Mouse (Mus musculus): Measurements from ENCODE around the gene Asl. TPM values are rescaled to one million over a fixed set of nuclear protein-coding genes. Genes with fewer than 3 reads are reported as not detected.
"Not testable (repeated sequence)": the region's sequence is repeated elsewhere in the genome, so short reads cannot be mapped to it uniquely, and the experiment has no call there.

Asl gene
- total RNA-seq, 1 experiment from 2014 or later, result 21.0 TPM

DNA sequence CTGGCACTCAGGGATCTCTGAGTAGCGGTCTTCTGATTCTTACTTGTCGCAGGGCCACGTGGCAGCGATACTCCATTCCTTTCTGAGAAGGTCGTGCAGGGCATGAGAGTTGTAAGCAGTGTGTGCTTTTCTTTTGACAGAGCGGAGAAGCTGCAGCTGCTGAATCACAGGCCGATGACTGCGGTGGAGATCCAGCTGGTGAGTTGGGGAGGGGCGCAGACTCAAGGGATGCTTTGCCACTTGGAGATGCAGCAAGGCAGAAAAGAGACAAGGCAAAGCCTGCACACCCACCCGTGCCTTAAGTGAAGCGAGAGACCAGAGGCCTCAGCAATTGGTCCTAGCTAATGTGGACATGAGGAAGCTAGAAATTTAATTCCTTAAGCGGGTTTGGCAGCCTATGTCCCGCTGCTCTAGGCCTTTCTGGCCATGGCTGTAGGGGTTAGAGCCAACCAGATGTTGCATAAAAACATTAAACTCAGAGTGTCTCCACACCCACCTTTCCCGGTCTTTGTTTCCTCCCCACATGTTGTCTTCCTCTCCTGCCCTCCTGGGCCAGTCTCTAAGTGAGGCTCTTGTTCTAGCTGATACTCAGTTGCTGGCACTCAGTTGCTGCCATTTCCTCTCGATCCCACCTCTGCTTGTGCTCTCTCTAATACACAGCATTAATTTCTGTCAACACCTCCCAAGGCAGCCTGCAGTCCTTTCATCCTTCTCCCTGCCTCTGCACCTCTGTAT, 19.9 kb upstream of the Asl start:
- ATAC-seq (replicated peaks; ENCODE audit: insufficient number of reproducible peaks, low FRiP score, low TSS enrichment, poor library complexity, severe bottlenecking), result no peak

DNA sequence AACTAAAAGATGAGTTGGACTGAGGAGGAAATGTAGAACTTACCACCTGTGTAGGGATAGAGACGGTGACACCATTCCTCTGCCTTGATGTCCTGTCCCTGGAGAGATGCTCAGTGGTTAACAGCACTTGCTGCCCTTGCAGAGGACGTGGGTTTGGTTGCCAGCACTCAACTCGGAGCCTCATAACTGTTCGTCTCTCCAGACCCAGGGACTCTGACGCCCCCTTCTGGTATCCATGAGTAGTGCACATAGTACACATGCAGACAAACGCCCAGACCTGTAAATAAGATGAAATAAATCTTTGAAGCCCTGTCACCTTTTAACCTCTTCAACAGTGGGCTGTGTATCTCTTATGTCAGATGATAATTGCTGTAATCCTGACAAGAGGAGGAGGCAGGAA, 18.0 kb upstream of the Asl start:
- no peak for ATAC-seq (replicated peaks; ENCODE audit: insufficient number of reproducible peaks, low FRiP score, low TSS enrichment, poor library complexity, severe bottlenecking)

DNA sequence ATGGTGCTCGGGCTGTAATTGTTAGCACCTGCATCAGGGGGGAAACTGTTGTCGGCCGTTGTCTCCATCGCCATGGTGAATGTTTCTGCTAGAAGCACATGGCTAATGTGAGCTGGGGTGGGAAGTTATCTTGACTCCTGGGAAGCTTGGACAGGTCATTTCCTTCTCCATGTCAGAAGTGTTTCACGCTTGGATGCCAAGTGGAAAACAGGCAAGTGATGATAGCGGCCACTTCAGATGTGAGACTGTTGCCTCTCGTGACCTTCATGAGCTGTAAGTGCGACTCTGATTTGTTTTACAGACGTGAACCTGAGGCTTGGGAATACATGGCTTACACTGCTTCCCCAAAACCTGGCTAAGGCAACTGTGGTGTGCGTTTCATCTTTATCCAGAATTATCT, 17.5 kb upstream of the Asl start:
- ATAC-seq (replicated peaks; ENCODE audit: insufficient number of reproducible peaks, low FRiP score, low TSS enrichment, poor library complexity, severe bottlenecking), result no peak

DNA sequence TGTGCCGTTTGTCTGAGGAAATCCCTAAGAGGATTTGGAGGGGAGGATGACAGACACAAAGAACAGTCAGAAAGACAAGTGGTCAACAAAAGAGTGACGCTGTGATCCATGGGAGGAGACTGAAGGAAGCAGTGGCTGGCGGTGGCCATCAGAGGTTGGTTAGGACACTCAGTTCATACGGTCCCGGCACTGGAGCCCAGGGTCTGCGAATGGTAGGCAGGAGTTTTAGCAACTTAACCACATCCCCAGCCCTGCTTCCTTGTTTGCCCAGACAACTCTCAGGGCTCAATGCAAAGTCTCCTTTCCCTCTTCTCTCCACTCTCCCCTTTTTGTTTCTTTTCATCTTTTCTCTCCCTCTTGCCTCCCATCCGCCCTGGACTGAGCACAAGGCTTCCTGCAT, 17.1 kb upstream of the Asl start:
- ATAC-seq (replicated peaks; ENCODE audit: insufficient number of reproducible peaks, low FRiP score, low TSS enrichment, poor library complexity, severe bottlenecking), result no peak

DNA sequence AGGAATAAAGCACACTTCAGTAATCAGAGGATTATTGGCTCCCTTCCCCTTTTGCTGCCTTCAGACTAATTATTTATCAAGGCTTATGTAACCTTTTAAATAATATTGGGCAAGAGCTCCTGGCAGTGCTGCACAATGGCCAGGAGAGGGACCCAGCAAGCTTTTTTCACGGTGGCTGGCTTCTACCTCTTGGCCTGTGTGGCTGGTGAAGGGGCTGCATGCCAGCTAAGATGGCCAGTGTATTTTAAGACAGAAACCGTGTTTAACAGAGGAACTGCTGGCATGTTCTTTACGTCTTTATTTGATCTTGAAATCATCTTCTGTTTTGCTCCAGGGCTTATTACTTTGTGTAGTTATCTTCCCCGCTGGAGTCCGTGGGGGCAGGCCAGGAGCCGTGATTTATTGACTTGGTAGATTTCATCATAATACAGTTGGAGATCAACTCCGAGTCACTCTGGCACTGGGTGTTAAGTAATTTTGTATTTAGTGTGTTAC, 15.2 kb upstream of the Asl start:
- ATAC-seq (replicated peaks; ENCODE audit: insufficient number of reproducible peaks, low FRiP score, low TSS enrichment, poor library complexity, severe bottlenecking), result 0 out of 2 replicates have a peak, but pooled peaks have one; percentile 37

DNA sequence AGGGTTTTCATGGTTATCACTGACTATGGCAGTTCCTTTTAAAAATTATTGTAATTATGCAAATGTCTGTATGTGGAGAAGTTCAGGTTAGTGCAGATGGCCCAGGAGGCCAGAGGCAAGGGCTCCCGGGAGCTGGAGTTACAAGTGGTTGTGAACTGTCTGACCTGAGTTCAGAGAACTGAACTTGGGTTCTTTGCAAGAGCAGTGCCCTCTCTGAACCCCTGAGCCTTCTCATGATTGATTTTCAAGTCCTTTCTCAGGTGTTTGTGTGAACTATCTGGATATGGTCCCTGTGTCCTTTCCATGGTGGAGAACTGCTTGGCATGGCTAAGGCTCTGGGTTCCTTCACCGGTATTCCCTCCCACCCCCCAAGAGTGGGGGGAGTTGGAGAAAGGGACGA, 14.7 kb upstream of the Asl start:
- no peak for ATAC-seq (replicated peaks; ENCODE audit: insufficient number of reproducible peaks, low FRiP score, low TSS enrichment, poor library complexity, severe bottlenecking)

DNA sequence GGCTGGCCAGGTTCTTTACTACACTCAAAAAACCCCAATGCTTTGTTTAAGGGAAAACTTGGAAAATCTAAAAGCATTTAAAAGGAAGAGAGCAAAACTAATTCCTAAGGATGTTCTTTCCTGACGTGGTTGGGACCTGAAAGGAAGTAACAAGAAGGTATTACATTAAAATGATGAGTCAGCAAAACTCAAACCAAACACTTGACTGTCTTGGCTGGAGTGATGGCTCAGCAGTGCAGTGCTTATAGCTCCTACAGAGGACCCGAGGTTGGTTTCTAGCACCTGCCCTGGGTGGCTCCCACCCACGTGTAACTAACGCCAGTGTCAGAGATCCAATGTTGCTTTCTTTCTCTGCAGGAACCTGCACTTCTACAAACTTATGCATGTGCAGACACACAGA, 12.2 kb upstream of the Asl start:
- ATAC-seq (replicated peaks; ENCODE audit: insufficient number of reproducible peaks, low FRiP score, low TSS enrichment, poor library complexity, severe bottlenecking), result no peak

DNA sequence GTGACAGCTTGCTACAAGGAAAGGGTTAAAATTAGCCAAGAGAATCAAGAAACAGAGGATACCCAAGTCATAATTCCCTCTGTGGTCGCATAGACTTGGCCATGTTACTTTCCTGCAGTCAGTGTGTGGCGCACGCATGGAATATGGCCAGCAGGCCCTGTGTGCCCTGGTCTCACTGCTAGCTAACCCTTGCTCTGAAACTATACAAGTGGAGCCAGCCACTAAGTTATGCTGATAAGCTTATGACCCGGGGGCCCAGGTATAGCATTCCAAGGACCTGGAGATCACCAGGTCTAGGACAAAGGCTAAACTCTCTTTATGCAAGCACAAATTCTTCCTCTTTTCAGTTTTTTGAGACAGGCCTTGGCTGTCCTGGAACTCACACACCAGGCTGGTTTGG, 11.8 kb upstream of the Asl start:
- no peak for ATAC-seq (replicated peaks; ENCODE audit: insufficient number of reproducible peaks, low FRiP score, low TSS enrichment, poor library complexity, severe bottlenecking)

DNA sequence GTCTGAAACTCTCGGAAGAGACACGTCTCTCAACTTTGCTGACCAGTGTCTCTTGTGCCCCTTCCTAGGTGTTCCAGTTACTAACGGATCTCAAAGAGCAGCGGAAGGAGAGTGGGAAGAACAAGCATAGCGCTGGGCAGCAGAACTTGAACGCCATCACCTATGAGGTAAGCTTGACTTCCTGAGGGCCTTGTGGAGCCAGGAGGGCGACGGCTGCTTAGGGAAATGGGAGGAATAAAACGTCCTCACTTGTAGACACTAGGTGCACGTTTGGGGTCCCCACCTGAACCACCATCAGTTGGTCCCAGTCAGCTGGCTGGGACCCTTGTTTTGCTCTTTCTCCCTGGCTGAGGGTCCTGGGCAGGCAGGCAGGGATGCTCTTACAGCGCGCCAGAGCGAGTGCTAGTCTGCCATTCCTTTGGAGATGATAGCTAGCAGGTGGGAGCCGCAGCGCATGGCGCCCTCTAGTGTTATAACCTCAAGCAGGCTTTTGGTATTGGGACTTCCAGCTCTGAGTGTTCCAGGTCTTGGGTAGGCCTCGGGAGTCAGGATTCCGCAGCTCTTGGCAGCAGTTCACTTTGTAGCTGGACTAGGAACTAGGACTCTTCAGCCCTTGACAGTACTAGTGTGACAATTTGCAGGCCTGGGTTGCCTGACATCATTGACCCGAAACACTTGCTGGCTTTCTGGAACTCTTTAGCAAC, 8.9 kb upstream of the Asl start:
- ATAC-seq (replicated peaks; ENCODE audit: insufficient number of reproducible peaks, low FRiP score, low TSS enrichment, poor library complexity, severe bottlenecking), result 0 out of 2 replicates have a peak, but pooled peaks have one; percentile 55

DNA sequence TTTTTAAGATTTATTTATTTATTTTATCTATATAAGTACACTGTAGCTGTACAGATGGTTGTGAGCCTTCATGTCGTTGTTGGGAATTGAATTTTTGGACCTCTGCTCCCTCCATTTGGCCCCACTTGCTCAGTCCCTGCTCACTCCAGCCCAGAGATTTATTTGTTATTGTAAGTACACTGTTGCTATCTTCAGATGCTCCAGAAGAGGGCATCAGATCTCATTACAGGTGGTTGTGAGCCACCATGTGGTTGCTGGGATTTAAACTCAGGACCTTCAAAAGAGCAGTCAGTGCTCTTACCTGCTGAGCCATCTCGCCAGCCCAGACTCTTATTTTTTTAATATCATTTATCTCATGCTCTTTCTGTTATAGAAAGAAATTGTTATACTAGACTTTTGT, 7.3 kb upstream of the Asl start:
- ATAC-seq (replicated peaks; ENCODE audit: insufficient number of reproducible peaks, low FRiP score, low TSS enrichment, poor library complexity, severe bottlenecking), result not testable (repeated sequence)

DNA sequence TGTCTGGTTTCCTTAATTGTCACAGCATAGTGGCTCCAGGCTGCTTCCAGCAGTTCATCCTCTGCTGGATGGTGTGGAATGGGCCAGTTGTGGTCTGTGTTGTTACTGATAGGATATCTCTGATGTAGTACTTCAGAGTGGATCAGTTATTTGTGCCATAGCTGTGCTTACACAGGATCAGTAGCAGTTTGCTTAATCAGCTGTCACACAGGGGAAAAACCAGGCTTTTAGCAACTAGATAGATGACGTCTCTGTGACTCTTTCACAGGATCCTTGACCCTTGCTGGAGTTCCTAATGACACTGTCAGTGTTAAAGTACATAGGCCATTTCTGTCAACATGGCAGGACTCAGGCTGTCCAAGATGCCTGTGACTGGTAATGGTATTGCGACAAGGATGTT, 4.8 kb upstream of the Asl start:
- no peak for ATAC-seq (replicated peaks; ENCODE audit: insufficient number of reproducible peaks, low FRiP score, low TSS enrichment, poor library complexity, severe bottlenecking)

DNA sequence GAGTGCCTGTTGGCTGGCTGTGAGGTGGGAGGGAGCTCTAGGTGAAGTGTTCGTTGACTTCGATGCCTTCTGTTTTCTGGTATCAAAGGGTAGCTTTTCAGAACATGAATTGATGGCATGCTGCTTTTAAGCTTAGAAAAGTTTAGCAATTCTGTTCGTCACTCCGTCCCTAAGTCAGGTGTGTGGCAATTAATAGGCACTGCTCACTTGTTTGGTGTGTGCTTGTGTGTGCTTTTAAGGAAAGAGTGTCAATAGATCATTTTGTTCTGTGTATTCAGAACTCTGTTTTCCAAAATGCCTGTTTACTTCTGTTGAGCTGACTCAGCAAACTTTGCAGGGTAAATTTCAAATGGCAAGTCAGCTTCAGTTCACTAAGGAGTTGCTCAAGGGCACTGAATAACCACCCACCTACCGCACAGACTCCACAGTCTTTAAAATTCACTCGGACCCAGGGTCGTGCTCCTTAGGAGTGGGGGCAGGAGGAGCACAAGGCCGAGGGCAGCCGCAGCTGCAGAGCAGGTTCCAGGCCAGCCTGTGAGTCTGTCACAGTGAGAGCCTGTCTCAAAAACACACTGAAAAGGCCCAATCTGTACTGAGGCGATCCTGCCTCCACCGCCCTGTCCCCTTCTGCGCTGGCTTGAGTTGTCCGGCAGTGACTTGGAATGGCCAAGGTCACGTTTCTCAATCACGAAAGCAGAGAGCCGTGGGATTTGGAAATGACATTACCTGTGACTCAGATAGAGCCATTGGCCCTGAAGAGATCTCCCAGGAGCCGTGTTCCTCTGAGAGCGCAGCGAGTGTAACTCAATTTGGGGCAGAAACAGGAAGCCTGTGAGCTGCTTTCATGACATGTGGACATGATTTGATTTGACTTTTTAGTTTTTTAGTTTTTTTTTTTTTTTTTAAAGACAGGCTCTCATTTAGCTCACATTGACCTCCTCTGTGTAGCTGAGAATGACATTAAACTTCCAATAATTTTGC, 2.7 kb upstream of the Asl start:
- no peak for ATAC-seq (replicated peaks; ENCODE audit: insufficient number of reproducible peaks, low FRiP score, low TSS enrichment, poor library complexity, severe bottlenecking)

DNA sequence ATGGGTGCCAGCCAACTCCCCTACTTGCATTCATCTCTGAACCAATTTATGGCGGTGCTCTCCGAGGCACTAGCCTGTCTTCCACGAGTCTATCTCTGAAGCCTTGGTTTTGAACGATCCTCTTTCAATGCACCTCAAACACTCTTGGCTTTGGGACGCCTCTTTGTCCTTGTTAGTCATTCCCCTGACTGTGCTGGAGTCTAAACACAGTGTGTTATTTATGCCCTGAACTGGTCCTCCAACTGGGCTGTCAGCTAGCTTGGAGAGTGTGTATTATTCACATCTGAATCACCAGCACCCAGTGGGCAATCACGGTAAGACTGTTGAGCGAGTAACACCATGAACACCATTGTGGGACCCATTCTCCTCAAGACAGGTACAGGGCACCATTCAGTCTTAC, 1.4 kb downstream of the Asl start:
- ATAC-seq (replicated peaks; ENCODE audit: insufficient number of reproducible peaks, low FRiP score, low TSS enrichment, poor library complexity, severe bottlenecking), result no peak

DNA sequence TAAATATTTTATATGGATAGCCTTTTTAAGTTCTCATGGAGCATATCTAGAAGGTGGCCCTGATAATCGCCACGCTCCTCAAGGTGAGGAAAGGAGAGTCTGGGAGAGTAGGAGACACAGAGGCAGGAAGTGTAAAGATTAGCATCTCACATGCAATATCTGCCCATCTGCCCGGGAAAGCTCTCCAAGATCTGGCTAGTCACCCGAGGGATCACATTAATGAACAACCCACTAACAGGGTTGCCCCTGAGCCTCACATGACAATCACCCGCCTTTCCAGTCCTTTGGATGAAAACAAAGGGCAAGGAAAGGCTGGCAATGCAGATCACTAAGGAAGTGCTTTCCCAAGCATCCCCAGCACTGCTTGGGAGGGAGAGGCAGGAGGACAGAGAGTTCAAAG, 1.9 kb downstream of the Asl start:
- no peak for ATAC-seq (replicated peaks; ENCODE audit: insufficient number of reproducible peaks, low FRiP score, low TSS enrichment, poor library complexity, severe bottlenecking)

DNA sequence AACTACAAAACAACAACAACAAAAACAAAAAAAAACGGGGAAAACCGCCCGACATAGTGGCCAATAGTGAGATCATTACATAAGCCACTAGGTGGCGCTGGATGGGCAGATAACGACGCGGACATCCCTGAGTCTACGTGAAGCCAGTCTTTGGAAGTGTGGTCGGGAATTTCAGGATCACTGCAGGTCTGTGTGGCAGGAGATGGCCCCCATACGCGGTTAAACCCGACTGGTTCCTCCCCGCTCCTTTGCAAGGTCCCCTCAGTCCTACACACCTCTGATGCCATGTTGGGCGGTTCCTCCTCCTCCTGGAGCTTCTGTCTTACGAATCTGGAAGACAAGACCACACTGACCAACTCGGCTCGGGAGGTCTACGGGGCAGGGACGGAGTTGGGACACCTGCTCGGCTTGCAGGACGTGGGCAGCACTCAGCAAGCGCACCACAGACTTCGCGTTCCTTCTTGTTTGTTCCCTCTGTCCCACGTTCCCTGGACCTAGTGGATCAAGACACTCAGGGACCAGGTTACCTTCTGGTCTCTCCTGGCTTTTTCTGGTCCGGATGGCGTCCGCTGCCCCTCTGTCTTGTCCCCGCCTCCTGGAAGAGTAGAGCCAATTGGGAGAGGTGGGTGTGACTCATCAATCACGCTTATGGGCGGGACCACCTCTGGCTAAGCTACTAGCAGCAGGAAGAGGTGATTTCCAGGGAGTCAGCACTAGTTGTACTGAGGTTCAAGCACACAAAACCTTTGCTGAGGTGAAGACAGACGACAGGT, 5.1 kb downstream of the Asl start:
- ATAC-seq (replicated peaks; ENCODE audit: insufficient number of reproducible peaks, low FRiP score, low TSS enrichment, poor library complexity, severe bottlenecking), result peak; percentile 88

DNA sequence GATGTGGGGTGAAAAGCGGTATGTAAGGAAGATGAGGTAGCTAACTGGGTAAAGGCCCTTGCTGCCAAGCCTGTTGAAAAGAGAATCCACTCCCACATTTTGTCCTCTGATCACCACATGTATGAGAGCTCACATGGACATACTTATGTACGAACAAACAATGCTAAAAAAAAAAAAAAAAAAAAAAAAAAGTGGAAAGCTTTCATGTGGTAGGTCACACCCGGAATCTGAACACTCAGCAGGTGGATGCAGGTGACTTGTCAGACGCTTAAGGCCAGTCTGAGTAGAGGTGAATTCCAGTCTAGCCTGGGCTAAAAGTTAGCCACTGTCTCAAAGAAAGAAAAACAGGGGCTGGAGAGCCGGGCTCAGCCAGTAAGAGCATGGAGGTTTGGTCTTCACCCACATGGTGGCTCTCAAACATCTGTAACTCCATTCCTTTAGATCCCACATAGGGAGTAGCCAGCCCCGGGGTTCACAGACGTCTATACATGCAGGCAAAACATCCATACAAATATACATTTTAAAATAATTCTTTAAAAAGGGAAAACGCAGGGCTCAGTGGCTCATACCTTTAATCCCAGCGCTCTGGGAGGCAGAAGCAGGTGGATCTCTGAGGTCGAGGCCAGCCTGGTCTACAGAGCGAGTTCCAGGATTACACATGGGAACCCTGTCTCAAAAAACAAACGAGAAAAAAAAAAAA, 5.8 kb downstream of the Asl start:
- ATAC-seq (replicated peaks; ENCODE audit: insufficient number of reproducible peaks, low FRiP score, low TSS enrichment, poor library complexity, severe bottlenecking), result no peak

DNA sequence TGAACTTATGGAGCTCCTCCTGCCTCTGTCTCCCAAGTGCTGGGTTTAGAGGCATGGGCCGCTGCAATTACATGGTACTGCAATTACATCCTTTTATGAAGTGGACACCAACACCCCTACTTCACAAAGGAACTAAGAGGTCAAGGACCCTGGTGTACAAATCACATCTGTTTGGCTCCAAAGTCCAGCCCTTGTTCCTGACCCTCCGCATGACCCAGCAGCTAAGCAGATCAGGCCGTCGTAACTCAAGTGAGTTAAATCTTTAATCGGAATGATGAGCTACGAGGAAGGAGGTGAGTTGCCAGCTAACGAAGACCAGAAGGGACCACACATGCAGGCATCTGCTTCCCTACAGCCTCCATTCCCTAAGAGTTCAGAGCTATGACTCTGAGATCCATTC, 6.7 kb downstream of the Asl start:
- no peak for ATAC-seq (replicated peaks; ENCODE audit: insufficient number of reproducible peaks, low FRiP score, low TSS enrichment, poor library complexity, severe bottlenecking)

DNA sequence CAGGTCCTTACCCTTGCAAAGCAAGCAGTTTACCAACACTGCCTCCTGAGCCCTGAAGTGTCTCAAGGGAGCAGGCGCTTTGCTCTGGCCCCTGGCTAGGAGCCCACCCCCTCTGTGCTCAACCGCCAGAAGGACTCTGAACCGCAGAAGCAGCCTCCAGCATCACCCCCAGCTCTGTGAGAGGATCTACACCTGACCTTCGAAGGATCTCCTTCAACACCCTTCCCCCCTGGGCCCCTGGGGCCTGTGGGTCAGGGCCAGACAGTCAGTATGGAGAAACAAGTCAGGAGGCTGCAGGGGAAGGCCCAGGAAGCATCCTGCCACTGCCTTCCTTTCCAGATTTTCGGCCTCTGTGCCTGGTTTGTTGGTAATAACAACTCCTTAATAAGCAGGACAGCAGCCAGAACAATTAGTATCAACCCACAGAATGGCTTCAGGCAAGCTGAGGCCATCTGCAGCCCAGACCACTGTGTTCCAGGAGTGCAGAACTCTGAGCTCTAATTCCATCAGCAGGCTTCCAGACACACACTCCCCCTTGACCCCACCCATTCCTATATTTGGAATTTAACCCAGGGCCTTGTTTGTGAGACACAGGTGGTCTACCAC, 7.6 kb downstream of the Asl start:
- ATAC-seq (replicated peaks; ENCODE audit: insufficient number of reproducible peaks, low FRiP score, low TSS enrichment, poor library complexity, severe bottlenecking), result no peak
